Mouse (Mus musculus): Measurements from ENCODE around the gene Zfp131.

The Zfp131 gene

GRCm38 (mm10) chr13:119754635-119755020 is 36.1 kb downstream of the Zfp131 start:
- DNase-seq: no peak

DNA sequence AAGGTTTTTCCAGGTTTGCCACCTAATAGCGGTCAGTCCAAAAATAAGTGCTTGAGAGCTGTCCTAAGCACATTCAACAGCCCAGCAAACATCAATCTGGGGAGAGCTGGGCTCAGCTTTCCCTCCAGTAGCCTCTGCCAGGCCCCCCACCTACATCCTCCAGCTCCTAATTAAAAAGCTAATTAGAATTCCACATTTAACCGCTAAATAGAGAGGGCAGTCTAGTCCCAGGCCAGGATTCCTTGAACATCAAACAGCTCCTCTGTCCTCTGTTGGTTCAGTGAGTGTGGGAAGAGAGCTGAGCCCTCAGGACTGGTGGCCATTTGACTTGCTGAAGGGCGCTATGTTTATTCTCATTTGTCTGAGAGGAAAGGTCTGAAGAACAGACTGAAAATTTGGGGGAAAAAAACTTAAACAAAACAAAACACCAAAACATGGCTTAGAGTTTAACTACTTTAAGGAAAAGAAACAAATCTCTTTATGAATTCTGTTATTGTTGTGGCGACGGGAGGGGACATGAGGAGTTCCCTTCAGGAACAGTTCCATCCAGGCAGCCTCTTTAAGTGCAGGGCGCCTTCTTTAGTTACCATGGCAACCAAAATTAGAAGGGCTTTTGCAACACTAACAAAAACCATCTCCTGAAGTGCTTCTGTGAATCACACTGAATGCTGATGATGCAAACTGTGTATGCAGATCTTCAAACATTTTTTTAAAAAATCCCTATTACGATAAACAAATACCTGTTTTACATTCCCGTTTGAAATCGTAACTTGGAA is 36.6 kb downstream of the Zfp131 start:
- no peak for DNase-seq

DNA sequence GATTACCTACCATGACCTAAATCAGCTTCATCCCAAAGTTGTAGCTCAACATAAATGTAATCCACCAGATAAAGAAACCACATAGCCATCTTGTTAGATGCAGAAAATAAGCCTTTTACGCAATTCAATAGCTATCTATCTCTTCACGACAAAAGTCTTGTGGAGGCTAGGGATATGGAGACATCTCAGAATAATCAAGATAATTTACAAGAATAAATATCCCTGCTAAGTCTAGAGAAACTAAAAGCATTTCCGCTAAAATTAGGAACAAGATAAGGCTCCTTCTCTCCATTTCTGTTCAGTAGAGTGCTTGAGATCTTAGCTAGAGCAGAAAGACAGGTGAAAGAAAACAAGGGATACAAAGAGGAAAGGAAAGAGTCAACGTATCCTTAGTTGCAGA is 43.8 kb downstream of the Zfp131 start:
- DNase-seq: no peak

DNA sequence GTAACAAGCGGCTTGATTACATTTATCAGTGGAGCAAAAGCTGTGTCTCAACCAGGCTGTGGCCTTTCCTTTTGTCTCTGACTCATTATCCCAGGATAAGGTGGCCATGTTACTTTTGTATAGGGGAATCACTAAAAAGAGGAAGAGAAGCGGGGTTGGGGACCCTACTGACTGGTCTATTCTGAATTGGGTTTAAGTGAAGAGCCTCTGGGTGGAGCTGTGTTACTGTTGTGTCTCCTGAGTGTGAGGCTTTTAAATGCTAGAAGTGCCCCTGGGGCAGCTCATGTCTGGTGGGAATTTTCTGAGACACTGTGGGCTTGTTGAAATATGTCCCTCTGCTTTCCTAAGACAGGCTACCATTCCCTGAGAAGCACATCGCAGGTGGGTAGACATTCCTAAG is 47.2 kb downstream of the Zfp131 start:
- DNase-seq: no peak

- no peak for DNase-seq
These were observed 47.8 kb downstream of the Zfp131 start for GRCm38 (mm10) chr13:119742711-119743415.

DNA sequence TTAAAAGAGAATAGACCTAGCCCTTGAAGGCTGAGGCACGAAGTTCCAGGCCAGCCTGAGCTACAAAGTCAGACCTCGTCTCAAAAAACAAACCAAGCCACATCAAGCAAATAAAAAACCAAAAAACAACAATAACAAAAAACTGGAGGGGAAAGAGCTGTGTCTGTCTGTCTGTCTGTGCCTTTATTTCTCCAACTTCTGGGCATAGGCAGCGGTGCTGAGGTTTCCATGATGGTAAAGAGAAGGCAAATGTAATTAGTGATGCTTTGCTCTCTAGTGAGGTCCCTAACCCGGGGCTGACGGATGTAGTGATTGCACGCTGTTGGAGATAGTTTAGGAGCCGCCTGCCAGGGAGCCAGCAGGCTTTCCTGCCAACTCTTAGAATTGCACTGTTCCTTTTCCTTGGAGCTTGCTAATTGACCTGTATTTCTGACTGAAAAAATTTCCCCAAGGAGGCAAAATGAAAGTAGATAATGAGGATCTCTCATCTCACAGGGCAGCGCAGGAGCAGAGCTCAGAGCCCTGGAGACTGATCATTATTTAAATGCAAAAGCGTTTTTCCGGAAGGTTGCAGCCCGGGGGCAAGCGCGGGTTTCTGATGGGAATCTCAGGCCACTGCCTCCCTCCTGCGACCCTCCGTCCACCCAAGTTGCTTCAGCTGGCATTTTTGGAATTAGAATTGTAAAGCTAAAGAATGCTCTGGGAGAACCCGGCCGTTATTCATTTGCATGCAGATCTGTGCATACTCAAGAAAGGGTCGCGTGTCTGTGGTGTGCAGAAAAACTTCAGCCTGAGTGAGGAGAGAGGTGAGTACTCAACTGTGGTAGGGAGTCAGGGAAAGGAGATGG is 49.1 kb downstream of the Zfp131 start:
- no peak for DNase-seq

GRCm38 (mm10) chr13:119731448-119731847 is 59.2 kb downstream of the Zfp131 start:
- no peak for DNase-seq

- no peak for DNase-seq
These were observed 61.3 kb downstream of the Zfp131 start for GRCm38 (mm10) chr13:119729406-119729805.

DNA sequence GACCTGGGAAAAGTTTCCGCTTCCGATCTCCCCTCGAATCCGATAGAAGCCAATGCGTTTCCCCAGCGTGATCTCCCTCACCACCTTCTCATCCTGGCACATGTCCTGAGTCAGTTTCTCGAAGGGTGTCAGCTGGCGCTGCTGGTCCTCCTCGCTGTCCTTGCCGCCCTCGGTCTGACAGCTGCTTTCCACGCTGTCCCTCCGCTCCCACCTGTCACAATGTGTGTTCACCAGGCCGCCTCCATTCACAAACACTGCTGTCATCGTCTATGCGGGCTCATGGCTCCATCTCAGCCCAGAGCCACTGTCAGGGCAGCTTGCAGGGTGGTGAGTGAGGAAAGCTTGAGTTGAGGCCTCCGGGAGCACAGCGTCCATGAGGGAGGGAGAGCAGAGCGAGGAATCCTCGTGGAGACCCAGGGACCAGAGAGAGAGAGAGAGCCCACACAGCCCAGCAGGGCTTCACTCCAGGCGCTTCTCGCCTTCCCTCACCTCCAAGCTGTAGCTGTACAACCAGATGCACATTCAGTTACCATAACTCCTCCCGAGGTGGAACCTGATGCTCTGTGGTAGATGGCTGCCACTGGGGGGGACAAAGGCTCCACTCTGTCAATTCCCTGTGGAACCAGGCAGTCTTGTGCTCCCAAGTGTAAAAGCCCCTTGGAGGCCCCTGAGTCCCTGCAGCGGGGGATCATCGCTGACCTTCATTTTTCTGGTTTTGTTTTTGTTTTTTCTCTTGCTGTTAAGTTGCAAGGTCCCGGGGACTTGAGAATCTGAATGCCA is 62.9 kb downstream of the Zfp131 start:
- no peak for DNase-seq

DNA sequence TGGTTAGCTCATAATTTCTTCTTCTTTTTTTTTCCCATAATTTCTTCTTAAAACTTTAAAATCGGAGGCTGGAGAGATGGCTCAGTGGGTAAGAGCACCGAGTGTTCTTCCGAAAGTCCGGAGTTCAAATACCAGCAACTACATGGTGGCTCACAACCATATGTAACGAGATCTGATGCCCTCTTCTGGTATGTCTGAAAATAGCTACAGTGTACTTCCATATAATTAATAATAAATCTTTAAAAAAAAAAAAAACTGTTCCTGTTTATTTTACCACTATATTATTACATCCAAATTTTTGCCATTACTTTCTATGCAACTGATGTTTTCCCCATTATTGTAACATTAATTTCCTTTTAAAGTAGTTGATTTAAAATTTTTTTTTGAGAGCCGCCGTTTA is 66.1 kb downstream of the Zfp131 start:
- DNase-seq: no peak

- no peak for DNase-seq
These were observed 67.3 kb downstream of the Zfp131 start for GRCm38 (mm10) chr13:119723368-119723767.

DNA sequence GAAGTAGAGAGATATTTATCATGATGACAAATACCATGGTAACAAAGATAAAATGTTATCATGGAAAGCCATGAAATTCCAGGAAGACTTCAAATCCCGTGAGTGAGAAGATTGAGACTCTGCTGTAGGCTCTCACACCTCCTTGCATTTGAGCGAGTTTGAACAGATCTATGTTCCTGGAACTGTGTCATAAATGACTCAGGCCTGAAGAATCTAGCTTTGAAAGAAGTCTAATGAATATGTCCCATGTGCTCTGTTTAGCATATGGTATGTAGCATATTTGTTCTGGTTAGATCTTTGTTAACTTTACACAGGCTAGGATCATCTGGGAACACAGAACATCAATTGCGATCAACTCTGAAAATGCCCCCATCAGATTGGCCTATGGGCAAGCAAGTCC is 68.2 kb downstream of the Zfp131 start:
- no peak for DNase-seq

DNA sequence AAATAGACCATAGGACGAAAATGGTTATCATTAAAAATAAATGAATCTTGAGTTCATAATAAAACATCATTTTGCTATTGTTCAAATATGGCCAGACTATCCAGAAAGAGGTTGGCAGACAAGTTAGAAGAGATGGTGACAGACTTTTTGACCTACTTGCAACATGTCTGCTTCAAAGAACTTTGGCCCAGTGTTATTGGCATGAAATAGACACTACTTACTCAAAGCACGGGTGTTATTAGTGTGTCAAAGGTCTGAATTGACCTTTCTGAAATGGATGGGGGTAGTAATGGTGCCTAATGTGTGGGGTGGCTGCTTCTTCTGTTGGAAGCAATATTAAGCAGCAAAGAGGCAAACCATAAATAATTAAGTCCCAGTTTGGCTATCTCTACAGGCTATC is 74.6 kb downstream of the Zfp131 start:
- no peak for DNase-seq
